Mouse (Mus musculus): ENCODE results near the gene Gal3st2.
"Not testable (repeated sequence)": the region's sequence is repeated elsewhere in the genome, so short reads cannot be mapped to it uniquely, and the experiment has no call there.

The Gal3st2 gene

GRCm38 (mm10) chr1:93861048-93861447, at the start of gene Gal3st2:
TSS of gene Gal3st2 (plus strand) at chr1:93861306.
- not testable (repeated sequence) for DNase-seq (ENCODE audit: low spot score in 2 of 2)

GRCm38 (mm10) chr1:93811495-93812039, 49.5 kb upstream of the Gal3st2 start:
- DNase-seq (ENCODE audit: low spot score in 2 of 2) = no peak

- DNase-seq (ENCODE audit: low spot score in 2 of 2) = no peak
Observed at GRCm38 (mm10) chr1:93817823-93818532, 43.1 kb upstream of the Gal3st2 start.

- DNase-seq (ENCODE audit: low spot score in 2 of 2) = no peak
Observed at GRCm38 (mm10) chr1:93818722-93819121, 42.4 kb upstream of the Gal3st2 start.

GRCm38 (mm10) chr1:93823796-93824495, 37.2 kb upstream of the Gal3st2 start:
- no peak for DNase-seq (ENCODE audit: low spot score in 2 of 2)

GRCm38 (mm10) chr1:93824609-93825008, 36.5 kb upstream of the Gal3st2 start, which contains the start of gene D2hgdh:
TSS of gene D2hgdh (plus strand) at chr1:93824909.
- DNase-seq (ENCODE audit: low spot score in 2 of 2) = no peak

- DNase-seq (ENCODE audit: low spot score in 2 of 2) = peak; percentile 96 to 98
Observed at GRCm38 (mm10) chr1:93825105-93825674, 35.9 kb upstream of the Gal3st2 start.

GRCm38 (mm10) chr1:93825771-93826539, 35.2 kb upstream of the Gal3st2 start:
- DNase-seq (ENCODE audit: low spot score in 2 of 2) = no peak

- DNase-seq (ENCODE audit: low spot score in 2 of 2) = no peak
Observed at GRCm38 (mm10) chr1:93826540-93826835, 34.6 kb upstream of the Gal3st2 start.

GRCm38 (mm10) chr1:93832754-93833360, 28.2 kb upstream of the Gal3st2 start:
- not testable (repeated sequence) for DNase-seq (ENCODE audit: low spot score in 2 of 2)

GRCm38 (mm10) chr1:93834671-93835150, 26.4 kb upstream of the Gal3st2 start:
- DNase-seq (ENCODE audit: low spot score in 2 of 2) = no peak

GRCm38 (mm10) chr1:93835211-93835610, 25.9 kb upstream of the Gal3st2 start:
- no peak for DNase-seq (ENCODE audit: low spot score in 2 of 2)

- no peak for DNase-seq (ENCODE audit: low spot score in 2 of 2)
Observed at GRCm38 (mm10) chr1:93835876-93836531, 25.1 kb upstream of the Gal3st2 start.

- DNase-seq (ENCODE audit: low spot score in 2 of 2) = no peak
Observed at GRCm38 (mm10) chr1:93836532-93836913, 24.6 kb upstream of the Gal3st2 start.

- DNase-seq (ENCODE audit: low spot score in 2 of 2) = no peak
Observed at GRCm38 (mm10) chr1:93837335-93837734, 23.8 kb upstream of the Gal3st2 start.

- not testable (repeated sequence) for DNase-seq (ENCODE audit: low spot score in 2 of 2)
Observed at GRCm38 (mm10) chr1:93838569-93838968, 22.5 kb upstream of the Gal3st2 start.

GRCm38 (mm10) chr1:93845766-93846366, 15.2 kb upstream of the Gal3st2 start:
- not testable (repeated sequence) for DNase-seq (ENCODE audit: low spot score in 2 of 2)

GRCm38 (mm10) chr1:93855790-93856189, 5.3 kb upstream of the Gal3st2 start:
- not testable (repeated sequence) for DNase-seq (ENCODE audit: low spot score in 2 of 2)

GRCm38 (mm10) chr1:93857370-93857769, 3.7 kb upstream of the Gal3st2 start:
- DNase-seq (ENCODE audit: low spot score in 2 of 2) = no peak

- no peak for DNase-seq (ENCODE audit: low spot score in 2 of 2)
Observed at GRCm38 (mm10) chr1:93857991-93858390, 3.1 kb upstream of the Gal3st2 start.

Measured in frontal cortex, postnatal 36 days (tissue).